Mouse (Mus musculus) ES-Bruce4 (cell line): ENCODE data around the gene Gm44965.
A peak's percentile ranks its signal among the peaks of the same experiment; 100 is the strongest.

ENCODE experiments used
- CTCF ChIP-seq: IDR thresholded peaks from one replicate; pipeline ENCODE4 v1.8.1; 2011; ENCODE audit warnings: low read depth, low read length
- EP300 ChIP-seq: IDR thresholded peaks from 2 replicates; pipeline ENCODE4 v1.6.1; 2011; ENCODE audit warnings: low read depth, low read length; ENCODE audit not compliant: insufficient read depth
- POLR2A ChIP-seq: IDR thresholded peaks from one replicate; pipeline ENCODE4 v1.8.1; 2011; ENCODE audit warnings: low read length; ENCODE audit not compliant: insufficient read depth

DNA sequence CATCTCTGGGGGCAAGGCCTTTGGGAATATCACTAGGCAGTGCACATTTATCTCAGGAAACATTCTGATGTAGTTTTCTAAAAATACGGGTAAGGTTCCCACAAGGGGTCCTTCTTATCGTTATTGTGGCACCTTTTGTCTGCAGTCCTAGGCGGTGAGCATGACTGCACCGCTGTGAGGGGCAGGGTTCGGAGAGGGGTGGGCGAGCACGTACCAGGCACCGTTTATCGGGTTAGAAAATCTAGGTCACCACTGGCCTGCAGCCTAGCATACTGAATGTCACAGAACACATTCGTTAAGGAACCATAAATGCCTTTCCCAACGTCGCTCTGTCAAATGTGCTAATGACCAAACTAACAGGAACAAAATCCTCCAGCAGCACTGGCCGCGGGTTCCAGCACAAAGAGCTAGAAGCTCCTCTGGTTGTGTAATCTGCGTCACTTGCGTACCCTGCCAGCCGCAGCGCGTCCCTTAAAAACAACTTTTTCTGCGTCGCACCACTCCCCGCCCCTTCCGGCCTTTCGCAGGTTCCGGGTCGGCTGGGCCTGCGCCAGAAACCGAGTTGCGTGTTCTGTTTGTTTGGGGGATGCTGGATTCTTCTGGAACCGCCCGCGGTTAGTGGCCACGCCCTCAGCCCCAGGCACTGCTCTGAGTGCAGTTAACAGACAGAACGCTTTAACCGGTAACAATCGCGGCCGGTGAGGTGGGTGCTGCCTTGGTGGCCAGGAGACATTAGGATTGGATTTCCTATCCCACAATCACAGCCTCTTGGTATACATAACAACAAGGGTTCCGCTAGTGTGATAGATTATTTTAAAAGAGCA, 39.2 kb upstream of the Gm44965 start, which contains the start of gene Lrrc61:
- no peak for TF ChIP-seq CTCF
- TF ChIP-seq EP300: peak; percentile 63; the same call in 1 of the 2 replicates
- TF ChIP-seq POLR2A: no peak
